Mouse (Mus musculus): ENCODE data around the gene Gm45711.
"Not testable (repeated sequence)": the region's sequence is repeated elsewhere in the genome, so short reads cannot be mapped to it uniquely, and the experiment has no call there.

DNA sequence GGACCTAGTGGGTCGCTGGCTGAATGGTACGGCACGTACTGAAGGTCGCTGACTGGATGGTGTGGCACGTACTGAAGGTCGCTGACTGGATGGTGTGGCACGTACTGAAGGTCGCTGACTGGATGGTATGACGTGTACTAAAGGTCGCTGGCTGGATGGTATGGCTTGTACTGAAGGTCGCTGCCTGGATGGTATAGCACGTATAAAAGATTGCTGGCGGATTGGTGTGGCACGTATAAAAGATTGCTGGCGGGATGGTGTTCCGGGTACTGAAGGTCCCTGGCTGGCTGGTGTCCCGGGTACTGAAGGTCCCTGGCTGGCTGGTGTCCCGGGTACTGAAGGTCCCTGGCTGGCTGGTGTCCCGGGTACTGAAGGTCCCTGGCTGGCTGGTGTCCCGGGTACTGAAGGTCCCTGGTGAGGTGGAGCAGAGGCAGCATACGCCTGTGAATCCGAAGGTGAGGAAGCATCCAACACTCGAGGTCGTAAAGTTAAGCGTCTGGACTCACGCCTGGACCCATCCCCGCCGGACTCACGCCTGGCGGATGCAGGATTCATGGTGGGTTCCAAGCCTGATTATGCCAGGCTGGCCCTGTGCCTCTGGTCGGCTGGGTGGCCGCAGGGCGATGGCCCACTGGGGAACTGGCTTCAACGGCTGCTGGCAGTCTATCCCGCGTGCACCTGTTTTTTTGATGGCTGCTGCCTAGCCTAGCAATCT is at the start of gene Gm45711, which contains the start of gene Cmtm1:
- not testable (repeated sequence) for TF ChIP-seq CTCF, POLR2A (IDR thresholded peaks at IDR 0.05; ENCODE audit: extremely low read depth, insufficient read depth, low read length)

All from cortical plate, adult 2 months (tissue).